Mouse (Mus musculus): ENCODE results near the gene Ubl4b.

Ubl4b gene
- long read RNA-seq, experiment 1: 0 reads
- long read RNA-seq, experiment 2: 0 reads

DNA sequence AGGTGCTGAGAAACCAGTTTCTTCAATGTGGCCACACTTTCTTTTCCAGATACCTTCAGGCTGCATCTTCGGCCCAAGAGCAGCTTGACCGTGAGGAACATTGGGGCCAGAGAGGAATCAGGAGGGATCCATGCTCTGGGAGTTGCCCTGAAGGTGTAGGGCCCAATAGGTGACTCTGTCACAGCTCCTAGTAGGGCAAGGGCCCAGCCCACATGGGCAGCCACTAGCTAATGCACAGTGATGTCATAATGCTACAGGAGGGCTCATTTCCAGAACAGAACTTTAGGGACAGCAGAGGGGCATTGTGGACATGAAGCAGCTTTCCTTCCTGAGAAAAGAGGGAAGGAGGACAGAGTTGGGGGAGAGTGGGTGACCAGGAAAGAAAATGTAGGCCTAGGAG is at the start of gene Ubl4b:
Ubl4b (minus strand) TSS at position 232 of the 400 bp plus-strand sequence.
- intact Hi-C loops (cut with DNase I): no loop called here

DNA sequence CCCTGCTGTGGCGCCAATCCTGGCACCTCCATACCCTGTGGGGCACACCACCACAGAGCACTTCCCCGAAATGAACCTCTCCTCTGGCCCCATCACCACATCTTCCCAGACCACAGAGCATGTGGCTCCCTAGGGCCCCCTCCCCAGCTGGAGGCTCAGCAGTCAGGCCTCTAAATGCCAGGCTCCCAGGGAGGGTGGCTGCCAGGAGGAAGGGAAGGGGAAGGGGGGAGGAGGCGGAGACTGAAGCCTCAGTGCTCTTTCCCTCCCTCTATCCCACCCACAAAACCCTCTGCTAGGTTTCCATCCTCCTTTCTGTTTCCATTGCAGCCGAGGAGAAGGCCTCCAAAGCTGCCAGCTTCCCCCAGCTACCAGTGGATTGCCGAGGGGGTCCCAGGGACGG is 45.3 kb upstream of the Ubl4b start:
- intact Hi-C loops (cut with DNase I): no loop called here

DNA sequence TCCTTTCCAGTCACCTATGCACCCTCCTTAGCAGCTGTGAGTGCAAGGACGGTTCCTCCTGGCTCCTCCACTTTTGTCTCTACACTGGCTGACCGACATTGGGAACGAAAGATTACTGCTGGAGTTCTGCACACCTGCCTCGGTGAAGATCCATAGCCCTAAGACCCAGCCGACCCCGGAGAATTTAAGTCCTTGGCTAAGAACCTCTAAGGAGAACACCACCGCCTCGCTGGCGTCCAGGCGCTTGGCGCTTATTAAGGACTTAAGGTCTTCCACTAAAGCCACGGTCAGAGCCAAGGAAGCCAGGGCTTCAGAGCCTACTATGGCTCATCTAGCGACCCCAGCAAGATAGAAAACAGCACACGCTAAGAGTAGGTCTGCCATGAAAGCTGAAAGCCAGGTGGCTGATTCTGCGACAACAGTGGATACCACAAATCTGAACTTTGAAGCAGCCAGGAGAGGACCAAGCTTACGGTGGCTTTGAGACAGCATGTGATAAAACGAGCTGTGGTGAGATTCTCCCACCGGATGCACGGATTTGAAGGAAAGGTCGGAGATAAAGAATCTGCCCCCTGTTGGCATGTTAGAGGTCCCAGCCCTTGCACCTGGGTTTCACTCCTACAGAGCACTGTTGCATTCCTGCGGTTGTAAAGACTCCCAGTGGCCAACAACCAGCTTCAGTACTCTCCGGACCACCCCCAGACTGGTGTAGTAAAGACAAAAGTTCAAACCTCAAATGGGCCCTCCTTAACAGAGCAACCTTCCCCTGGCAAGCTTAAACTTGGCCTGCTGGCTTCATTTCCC is 42.9 kb upstream of the Ubl4b start:
- intact Hi-C loops (cut with DNase I): no loop called here

DNA sequence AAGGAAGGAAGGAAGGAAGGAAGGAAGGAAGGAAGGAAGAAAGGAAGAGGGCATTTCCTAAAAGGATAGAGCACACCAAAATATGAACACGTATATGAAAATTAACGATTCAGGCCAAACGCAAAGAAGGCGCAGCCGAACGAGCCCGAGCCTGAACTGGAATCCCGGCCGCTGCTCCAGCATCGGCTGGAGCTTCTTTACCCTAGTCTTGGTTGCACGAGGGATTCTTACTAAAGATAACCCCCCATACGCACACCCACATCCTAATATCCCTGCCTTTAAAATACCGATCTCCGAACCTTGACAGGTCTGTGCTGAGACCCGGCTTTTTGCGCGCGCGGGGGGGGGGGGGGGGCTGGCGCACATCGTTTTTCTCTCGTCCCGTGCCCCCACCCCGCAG is 42.3 kb upstream of the Ubl4b start:
- intact Hi-C loops (cut with DNase I): no loop called here

DNA sequence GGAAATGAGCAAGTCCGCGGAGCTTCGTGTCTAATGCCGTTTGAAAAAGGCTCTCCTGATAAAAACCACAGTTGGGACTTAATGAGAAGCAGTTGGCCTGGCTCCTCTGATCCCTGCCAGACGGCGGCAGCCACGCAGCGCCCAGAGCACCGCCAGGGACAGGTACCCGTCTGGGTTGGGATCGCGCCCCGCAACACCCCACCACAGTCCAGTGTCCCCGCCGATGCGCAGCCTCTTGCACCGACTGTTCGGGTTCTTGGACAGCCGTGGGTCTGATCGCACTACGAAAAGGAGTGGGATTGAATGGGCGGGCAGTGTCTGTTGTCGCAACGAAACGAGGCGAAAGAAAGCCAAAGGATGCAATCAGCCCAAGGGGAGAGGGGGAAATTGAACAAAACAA is 41.7 kb upstream of the Ubl4b start:
- intact Hi-C loops (cut with DNase I): no loop called here

DNA sequence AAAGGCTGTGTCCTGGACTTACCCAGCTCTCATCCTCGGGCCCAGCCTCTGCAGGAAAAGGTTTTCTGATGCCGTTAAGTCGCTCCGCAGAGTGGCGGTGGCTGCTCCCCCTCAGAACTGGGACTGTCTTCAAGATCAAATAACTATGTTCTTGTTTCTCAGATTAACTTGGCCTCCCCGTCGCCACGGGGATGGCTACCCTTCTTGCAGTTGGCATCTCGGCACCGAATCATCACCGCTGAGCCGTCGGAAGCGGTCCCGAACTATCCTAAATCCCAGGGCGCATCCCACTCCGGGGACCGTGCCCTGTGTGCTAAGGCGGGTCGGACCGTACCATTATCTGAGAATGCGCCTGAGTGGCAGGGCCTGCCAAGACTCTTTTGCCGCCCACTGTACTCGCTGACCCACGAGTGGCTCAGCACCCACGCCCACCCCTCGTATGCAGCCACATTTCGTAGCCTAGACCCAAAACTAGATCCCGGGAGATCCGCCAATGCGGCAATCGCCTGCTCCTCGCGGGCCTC is 41.1 kb upstream of the Ubl4b start:
- intact Hi-C loops (cut with DNase I): no loop called here

DNA sequence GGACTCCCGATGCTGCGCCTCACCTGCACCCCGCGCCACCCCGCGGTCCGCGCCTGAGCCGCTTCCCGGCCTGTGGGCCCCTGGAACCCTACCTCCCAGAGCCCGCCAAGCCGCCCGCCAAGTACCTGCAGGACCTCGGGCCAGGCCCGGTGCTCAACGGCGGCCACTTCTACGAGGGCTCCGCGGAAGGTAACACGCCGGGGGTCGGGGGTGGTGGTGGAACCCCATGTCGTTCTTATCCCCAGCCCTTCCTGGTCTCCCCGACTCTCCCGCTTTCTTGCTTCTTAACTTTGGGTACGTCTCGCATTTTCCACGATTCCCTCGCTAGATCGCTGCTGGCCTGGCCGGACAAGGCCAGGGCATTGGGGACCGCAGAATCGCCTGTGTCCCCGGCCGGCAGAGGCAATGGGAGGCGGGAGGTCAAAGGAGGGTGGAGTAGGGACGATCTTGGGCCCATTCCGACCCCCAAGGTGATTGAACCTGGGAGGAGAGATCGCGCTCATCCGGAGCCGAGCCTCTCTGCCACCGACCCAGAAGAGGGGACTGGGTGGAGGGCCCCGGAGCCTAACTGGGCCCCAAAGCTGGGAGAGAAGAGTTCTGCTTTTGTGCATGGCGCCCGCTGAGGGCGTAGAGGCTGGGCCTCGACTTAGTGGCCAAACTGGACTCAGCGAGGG is 40.5 kb upstream of the Ubl4b start:
- intact Hi-C loops (cut with DNase I): no loop called here

DNA sequence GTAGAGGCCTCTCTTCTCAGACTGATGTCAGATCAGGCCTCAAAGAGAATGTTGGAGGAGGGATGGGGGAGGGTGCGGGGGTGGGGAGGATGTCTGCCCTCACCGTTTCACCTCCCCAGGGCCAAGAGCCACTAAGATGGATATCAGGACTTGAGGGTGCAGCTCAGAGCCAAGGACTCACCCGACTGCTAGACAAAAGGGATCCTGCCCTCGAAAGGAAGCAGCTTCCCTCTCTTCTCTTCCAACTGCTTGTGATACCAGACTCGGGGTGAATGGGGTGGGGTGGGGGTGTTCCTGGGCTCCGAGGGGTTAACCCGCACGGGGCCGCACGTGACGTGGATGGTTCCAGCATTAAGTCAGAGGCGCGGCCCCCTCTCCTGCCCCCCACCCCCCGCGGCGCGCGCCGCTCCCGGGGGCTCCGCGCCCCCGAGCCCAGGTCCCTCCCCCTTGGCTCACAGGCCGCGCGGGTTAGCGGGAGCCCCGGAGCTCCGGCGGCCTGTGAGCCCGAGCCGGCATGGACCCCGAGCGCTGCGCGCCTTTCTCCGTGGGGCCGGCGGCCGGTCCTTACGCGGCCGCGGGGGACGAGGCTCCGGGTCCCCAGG is 39.9 kb upstream of the Ubl4b start, which contains the start of gene Alx3:
Alx3 (plus strand) TSS at position 370 of the 602 bp plus-strand sequence.
- intact Hi-C loops (cut with DNase I): no loop called here

DNA sequence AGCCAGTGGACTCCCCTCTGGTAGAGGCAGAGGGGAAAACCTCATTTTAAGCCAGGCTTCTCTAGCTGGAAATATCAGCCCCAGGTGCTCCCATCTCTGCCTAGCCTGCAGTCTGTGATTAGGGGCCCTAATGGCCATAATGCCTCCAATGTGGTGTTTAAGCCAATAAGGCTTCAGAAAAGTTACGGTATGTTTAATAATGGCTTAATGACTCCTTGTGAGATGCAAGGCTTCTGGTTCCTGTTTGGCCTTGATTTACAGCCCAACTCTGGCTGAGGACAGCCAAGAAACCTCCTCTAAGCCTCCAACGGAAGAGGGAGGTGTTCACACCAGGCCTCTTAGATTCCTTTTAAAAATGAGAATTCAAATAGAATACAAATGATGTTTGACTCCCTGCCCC is 38.8 kb upstream of the Ubl4b start:
- intact Hi-C loops (cut with DNase I): no loop called here

DNA sequence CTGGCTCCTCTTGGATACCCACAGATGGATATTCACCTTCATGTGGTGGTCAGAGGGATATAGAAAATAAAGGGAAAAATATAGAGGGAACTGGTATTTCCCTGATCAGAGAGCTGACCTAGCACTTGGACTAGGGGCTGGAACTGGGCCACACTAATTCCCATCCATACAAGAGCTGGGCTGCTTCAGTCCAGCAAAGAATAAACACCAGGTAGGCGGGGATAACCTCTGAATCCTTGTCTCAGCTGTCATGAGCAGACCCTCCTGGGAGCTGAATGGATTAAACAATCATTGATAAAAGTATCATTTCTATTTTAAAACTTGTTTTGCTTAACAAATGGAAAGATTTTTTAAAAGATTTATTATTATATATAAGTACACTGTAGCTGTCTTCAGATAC is 36.7 kb upstream of the Ubl4b start:
- intact Hi-C loops (cut with DNase I): no loop called here

DNA sequence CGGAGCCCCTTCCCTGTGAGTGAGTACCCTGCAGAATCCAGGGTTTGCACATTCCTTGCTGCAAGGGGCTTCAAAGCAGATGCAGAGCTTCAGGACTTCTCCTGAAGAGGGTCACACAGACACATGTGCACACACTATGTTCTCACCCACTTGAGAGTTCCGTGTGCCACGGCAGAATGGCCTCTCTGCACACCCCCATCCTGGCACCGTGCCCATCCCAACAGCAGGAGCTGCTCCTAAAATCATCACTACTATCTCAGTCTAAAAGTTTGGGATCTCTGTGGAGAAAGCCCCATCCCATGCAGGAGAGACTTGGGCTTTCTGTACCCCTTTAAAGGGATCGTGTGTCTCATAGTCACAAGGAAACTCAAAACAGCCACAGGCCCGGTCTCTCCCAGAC is 31.6 kb upstream of the Ubl4b start:
- intact Hi-C loops (cut with DNase I): no loop called here

DNA sequence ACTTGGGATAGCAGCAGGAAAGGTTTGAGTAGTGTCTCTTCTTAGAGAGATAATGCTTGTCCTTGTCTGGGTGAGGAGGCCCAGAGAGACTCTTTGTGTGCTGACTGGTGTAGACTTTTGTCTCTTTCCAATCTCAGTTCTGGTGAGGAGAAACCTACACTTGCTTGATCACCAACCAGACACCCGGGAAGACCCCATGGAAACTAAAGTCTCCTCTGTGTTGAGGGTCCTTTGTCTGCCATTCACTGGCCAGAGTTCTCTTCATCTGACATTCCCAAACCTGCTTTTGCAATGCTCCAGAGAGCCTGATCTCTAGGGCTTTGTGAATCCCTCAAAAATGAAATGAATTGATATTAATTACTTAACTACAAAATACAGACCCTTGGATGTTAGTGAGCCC is 29.0 kb upstream of the Ubl4b start:
- intact Hi-C loops (cut with DNase I): no loop called here

DNA sequence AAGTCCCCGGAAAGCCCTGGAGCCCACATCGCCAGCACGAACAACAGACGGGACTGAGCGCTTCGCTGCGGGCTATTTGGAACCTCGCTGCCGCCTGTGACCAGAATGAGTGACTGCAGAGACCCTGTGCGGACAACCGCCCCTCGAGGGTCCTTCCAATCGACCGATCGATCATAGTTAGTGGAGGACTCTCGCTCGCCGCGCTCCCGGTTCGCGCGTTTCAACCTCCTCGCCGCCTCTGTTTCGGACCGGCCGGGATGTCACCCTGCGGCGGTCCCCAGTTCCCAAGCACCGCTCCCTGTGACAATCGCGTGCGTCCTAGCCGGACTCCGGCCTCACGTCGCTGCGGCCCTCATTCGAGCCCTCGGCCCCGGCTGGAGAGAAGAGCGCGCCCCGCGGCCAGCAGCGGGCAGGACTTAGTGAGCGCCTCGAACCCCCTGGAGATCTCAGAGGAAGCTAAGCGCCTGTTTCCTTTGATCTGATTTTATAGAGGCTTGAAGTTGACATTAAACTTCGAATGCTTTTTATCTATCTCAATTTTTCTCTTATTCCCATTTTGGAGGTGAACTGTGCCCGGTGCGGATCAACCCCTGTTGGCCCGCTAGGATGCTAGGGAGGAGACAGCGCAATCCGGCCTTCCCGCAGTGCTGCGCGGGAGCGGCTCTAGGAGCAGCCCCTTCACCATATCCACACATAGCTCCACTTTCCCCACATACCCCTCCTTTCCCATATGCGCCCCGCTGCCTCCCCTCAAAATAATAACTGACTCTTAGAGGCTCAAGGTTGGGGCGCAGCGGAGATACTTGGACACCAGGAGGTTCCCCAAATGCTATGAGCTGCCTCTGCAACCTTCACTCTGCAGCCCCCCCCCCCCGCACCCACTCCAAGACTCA is 28.2 kb upstream of the Ubl4b start:
- intact Hi-C loops (cut with DNase I): no loop called here

DNA sequence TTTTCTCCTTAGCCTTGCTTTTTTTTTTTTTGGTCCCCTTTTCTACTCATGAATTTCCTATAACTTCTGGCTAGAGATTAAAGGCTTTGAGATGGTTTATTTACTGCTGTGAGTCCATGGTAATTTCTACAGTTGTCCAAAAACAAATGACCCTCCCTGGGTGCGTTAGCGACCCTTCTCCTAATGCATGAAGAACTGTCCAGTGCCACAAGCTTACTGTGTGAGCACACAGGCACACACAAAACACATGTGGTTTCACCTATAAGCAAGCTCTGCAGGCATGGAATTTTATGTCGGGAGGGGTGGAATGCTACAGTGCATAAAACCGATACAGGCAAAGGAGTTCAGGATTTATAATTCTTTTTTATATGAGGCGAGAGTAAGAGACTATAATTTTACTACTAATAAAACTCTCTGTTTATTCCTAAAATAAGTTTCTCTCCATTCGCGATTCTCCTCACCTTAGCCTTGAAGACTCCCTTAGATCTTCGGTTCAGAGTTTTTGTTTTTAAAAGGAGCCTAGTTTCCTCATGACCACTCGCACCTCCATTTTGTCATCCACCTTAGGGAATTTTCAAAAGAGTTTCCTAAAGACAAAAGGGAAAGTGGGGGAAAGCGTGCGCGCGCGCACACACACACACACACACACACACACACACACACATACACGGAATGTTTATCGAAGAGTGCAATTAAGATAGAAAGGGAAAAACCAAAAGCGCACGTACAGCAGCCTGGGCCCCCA is 27.4 kb upstream of the Ubl4b start:
- intact Hi-C loops (cut with DNase I): no loop called here

DNA sequence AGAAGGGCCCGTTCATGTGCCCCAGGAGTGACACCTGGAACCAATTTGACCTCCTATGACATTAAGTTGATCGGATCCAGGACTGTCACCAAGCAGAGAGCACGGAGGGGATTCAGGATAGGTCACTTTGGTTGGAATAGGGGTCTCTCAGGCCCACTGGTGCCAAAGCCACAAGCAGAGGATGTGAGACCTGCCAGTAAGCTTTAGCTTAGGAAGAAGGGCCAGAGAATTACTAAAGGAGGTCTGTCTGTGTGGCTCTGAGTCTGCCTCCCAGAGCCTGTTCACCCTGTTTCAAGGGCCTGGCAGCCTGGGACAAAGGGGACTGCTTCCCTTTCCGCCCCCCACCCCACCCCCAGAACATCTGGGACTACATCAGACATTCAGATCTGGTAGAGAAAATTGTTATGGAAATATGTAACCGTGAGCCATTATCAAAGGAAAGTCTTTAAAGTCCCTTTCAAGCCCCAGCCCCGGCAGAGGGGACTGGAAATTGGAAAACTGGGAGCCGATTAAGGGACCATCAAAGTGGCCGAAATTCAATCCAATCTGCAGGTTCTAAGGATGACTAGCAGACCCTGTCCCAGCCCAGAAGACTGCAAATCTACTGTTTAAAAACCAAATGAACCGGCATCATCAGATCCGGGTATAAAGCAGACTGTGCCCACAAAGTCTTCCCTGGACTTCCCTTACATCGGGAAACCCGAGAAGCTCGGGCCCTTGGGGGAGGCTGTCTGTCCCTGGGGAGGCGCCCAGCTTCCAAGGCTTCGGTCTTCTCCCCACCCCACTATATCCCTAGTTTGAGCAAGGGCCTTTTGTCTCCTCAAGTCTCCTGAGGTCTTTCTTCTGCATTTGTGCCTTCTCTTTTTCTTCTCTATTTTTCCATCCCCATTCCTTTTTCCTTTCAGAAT is 26.5 kb upstream of the Ubl4b start:
- intact Hi-C loops (cut with DNase I): no loop called here

DNA sequence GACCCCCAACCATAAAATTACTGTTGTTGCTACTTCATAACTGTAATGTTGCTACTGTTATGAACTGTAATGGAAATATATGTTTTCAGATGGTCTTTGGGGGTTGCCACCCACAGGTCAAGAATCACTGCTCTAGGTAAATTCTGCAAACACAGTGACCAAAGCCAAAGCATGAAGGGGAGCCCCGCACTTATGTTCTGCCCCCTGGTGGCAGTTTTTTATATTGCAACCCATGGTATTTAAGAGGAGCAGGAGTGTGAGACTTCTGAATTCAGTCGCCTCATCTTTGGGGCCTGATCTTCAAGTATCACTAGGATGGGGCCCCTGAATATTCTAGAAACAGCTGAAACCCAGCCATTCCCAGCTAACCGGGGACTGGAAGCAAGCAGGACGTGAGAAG is 24.6 kb upstream of the Ubl4b start:
- intact Hi-C loops (cut with DNase I): no loop called here

DNA sequence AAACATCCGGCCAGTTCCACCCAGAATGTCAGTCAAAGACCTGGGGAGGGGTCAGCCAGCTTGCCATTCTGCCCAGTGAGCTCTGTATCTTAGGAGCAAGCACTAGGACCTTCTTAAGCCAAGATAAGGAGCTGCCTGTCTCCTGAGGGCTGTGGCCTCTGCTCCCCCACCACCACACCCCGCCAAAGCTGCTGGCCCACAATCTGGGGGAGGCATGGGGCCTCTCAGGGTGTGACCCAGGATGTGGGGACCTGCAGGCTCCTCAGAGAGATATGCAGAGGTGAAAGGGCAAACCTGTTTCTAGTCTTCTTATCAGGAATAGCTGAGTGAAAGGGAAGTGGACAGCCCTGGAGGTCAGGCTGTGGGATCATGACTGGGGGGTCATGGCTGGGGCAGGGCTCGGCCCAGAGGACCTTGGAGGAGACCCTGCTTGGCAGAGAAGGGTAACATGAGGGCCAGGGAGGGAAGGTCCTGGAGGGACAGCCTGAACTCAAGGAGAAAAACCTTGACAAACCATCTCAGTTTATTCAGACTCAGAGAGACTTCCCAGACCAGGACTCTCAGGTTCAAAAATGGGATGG is 23.0 kb upstream of the Ubl4b start:
- intact Hi-C loops (cut with DNase I): no loop called here

DNA sequence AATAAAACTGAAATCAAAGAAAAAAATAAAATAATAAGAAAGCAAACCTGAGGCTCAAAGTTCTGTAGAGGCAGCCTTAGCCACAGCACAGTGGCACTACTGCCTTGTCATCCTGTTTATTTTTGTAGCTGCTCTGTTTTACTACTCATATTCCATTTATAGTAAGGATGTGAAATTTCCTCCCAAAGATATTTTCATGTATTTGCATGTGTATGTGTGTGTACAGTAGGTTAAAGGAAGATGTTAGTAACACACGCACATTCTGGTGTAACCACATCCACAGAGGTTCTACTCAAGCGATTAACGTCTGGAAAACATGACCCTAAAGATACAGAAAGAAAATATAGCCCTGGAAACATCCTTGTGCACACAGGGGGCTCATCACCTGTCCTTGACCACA is 21.9 kb upstream of the Ubl4b start:
- intact Hi-C loops (cut with DNase I): no loop called here

DNA sequence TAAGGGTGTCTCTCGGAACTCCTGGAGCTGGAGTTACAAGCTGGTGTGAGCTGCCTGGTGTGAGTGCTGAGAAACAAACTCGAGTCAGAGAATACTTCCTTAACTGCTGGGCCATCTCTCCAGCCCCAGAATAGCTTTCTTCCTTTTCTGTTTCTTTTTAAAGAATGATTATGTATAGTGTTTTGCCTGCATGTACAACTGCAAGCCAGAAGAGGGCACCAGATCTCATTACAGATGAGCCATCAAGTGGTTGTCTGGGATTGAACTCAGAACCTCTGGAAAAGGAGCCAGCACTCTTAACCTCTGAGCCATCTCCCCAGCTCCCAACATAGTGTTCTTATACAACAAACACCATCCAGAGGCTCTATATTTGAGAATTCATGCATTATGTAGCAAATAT is 16.3 kb upstream of the Ubl4b start:
- intact Hi-C loops (cut with DNase I): no loop called here

All from adrenal gland (tissue).